ENCODE assay signal across 10 mouse cellular contexts in genomic region chr15:78986536-78987220, GRCm38 (mm10). TPM values are rescaled to one million over a fixed set of nuclear protein-coding genes. Genes with fewer than 3 reads are reported as not detected.
DNase-seq lines count a peak whose midpoint lies in the region; ATAC-seq and TF ChIP-seq lines count a peak whose summit lies in the region.
"Had no signal": no experiment of that assay in that cellular context is flagged by ENCODE, and none has a peak within 500 bp of the region (broad histone marks: within the 10 kb centered on the region; RNA-seq: fewer than 3 reads in every experiment).

No protein-coding gene starts in this region.

- DNase-seq in adrenal gland, adult (ENCODE audit: inconsistent age in 2 of 2, low spot score in 1 of 2) = peak; percentile 43 to 60
- no peak for DNase-seq in adrenal gland, postnatal 4 days (ENCODE audit: low spot score in 2 of 2)
- no peak for DNase-seq in hindbrain, embryonic 11.5 days (ENCODE audit: low spot score)
- DNase-seq in cerebellum, adult 2 months = peak; percentile 73 to 81
- peak; percentile 58 to 62 for DNase-seq in gastrocnemius, postnatal 36 days
- DNase-seq in thymus, postnatal 10 days (ENCODE audit: low spot score in 2 of 2) = no peak
- DNase-seq in spleen, postnatal 36 days (ENCODE audit: low spot score in 2 of 2) = no peak

- no peak overlapping the region for H3K4me3 ChIP-seq in hindbrain, embryonic 12.5 days
- no peak overlapping the region for H3K4me3 ChIP-seq in hindbrain, embryonic 11.5 days (ENCODE audit: low read depth, low read length)
- H3K4me3 ChIP-seq in cerebellum, adult 2 months (replicated peaks; ENCODE audit: insufficient read depth, low read depth, low read length) = no peak overlapping the region
- H3K4me3 ChIP-seq: embryonic facial prominence, embryonic 15.5 days had no signal

- H3K4me1 ChIP-seq in hindbrain, embryonic 12.5 days = peaks cover 39% of the 10 kb centered on the region
- peaks cover 2% of the 10 kb centered on the region; the same call in 1 of the 2 replicates for H3K4me1 ChIP-seq in hindbrain, embryonic 11.5 days (replicated peaks; ENCODE audit: control insufficient read depth, insufficient read depth, low read length)
- H3K4me1 ChIP-seq in cerebellum, adult 2 months (ENCODE audit: control insufficient read depth, insufficient read depth, low read length) = peaks cover 60% of the 10 kb centered on the region

- 66% methylated on average over 11 of the region's 11 CpGs for WGBS in hindbrain, embryonic 12.5 days
- 64% methylated on average over 11 of the region's 11 CpGs for WGBS in hindbrain, embryonic 11.5 days
- WGBS in cerebellum, adult 2 months = 23% methylated on average over 11 of the region's 11 CpGs

- no peak for TF ChIP-seq POLR2A in cerebellum, adult 2 months (IDR thresholded peaks at IDR 0.05; ENCODE audit: borderline replicate concordance, insufficient read depth, low read length)

- H3K4me2 ChIP-seq in hindbrain, embryonic 12.5 days (replicated peaks) = 0 out of 2 replicates have a peak overlapping the region, but pooled peaks have one; percentile 8
- no peak overlapping the region for H3K4me2 ChIP-seq in hindbrain, embryonic 11.5 days (replicated peaks; ENCODE audit: low read depth, low read length)
- H3K4me2 ChIP-seq: embryonic facial prominence, embryonic 15.5 days had no signal

- H3K27ac ChIP-seq in hindbrain, embryonic 12.5 days = no peak overlapping the region
- H3K27ac ChIP-seq in hindbrain, embryonic 11.5 days (ENCODE audit: low read depth, low read length) = no peak overlapping the region
- H3K27ac ChIP-seq in cerebellum, adult 2 months (ENCODE audit: insufficient read depth, low read length) = peak overlapping the region; percentile 77
- H3K27ac ChIP-seq: embryonic facial prominence, embryonic 15.5 days had no signal

- no peak for TF ChIP-seq CTCF in cerebellum, adult 2 months (IDR thresholded peaks at IDR 0.05; ENCODE audit: borderline replicate concordance, insufficient read depth, low read depth, low read length)

- ATAC-seq in hindbrain, embryonic 12.5 days (ENCODE audit: low FRiP score) = no peak
- no peak for ATAC-seq in hindbrain, embryonic 11.5 days (ENCODE audit: low FRiP score)

- H3K9ac ChIP-seq in hindbrain, embryonic 12.5 days = no peak overlapping the region
- H3K9ac ChIP-seq in hindbrain, embryonic 11.5 days (ENCODE audit: low read depth, low read length) = no peak overlapping the region
- H3K9ac ChIP-seq: embryonic facial prominence, embryonic 15.5 days had no signal

- intact Hi-C loops in gastrocnemius, postnatal 36 days (cut with DNase I) = loop anchor here (2.0 kb wide), 1 partner anchor 42 kb away; the partner anchor contains the start of gene H1f0

- no peaks in the 10 kb centered on the region for H3K9me3 ChIP-seq in hindbrain, embryonic 12.5 days (replicated peaks)
- no peaks in the 10 kb centered on the region for H3K9me3 ChIP-seq in hindbrain, embryonic 11.5 days (ENCODE audit: control insufficient read depth, low read length)
- H3K9me3 ChIP-seq: embryonic facial prominence, embryonic 15.5 days had no signal

- no peaks in the 10 kb centered on the region for H3K27me3 ChIP-seq in hindbrain, embryonic 12.5 days
- no peaks in the 10 kb centered on the region for H3K27me3 ChIP-seq in hindbrain, embryonic 11.5 days (ENCODE audit: control insufficient read depth, insufficient read depth, low read length)
- no peaks in the 10 kb centered on the region for H3K27me3 ChIP-seq in cerebellum, adult 2 months (ENCODE audit: control insufficient read depth, insufficient read depth, low read length)
- H3K27me3 ChIP-seq: embryonic facial prominence, embryonic 15.5 days had no signal

- peaks cover 34% of the 10 kb centered on the region for H3K36me3 ChIP-seq in hindbrain, embryonic 12.5 days
- H3K36me3 ChIP-seq in hindbrain, embryonic 11.5 days (ENCODE audit: control insufficient read depth, insufficient read depth, low read length) = peaks cover 8% of the 10 kb centered on the region; the same call in 1 of the 2 replicates

RNA-seq across cellular contexts. Expression of gene Triobp, which starts 39.2 kb away (rescaled TPM):
- 100 to 1,000 TPM in 1 of 2 experiments, 10 to 100 TPM in 1; 96.9 to 112 TPM for total RNA-seq in adrenal gland, postnatal 4 days (2021)
- polyA plus RNA-seq in hindbrain, embryonic 12.5 days (2016; fragmentation: Nextera tagmentation; extraction: Ambion mirVana) = 44.7 and 52.4 TPM in 2 replicates
- polyA plus RNA-seq in hindbrain, embryonic 11.5 days (2014; fragmentation: Nextera tagmentation; extraction: Ambion mirVana) = 38.1 and 45.4 TPM in 2 replicates
- polyA plus RNA-seq in cerebellum, adult 2 months (2012; rRNA removed) = 35.3 and 39.4 TPM in 2 replicates
- total RNA-seq in gastrocnemius, postnatal 36 days (2021) = 10 to 100 TPM; 35.6 to 42.3 TPM

RNA-seq across cellular contexts. Expression of gene H1f0, which starts 41.6 kb away (rescaled TPM):
- total RNA-seq in adrenal gland, postnatal 4 days (2021) = 100 to 1,000 TPM; 361 to 374 TPM
- polyA plus RNA-seq in hindbrain, embryonic 12.5 days (2016; fragmentation: Nextera tagmentation; extraction: Ambion mirVana) = 456 and 488 TPM in 2 replicates
- polyA plus RNA-seq in hindbrain, embryonic 11.5 days (2014; fragmentation: Nextera tagmentation; extraction: Ambion mirVana) = 154 and 306 TPM in 2 replicates
- 197 and 242 TPM in 2 replicates for polyA plus RNA-seq in cerebellum, adult 2 months (2012; rRNA removed)
- total RNA-seq in gastrocnemius, postnatal 36 days (2021) = 10 to 100 TPM; 71.1 to 87.4 TPM

RNA-seq across cellular contexts. Expression of gene Nol12, which starts 51.9 kb away (rescaled TPM):
- total RNA-seq in adrenal gland, postnatal 4 days (2021) = 10 to 100 TPM; 40.0 to 47.3 TPM
- polyA plus RNA-seq in hindbrain, embryonic 12.5 days (2016; fragmentation: Nextera tagmentation; extraction: Ambion mirVana) = 53.8 and 60.0 TPM in 2 replicates
- polyA plus RNA-seq in hindbrain, embryonic 11.5 days (2014; fragmentation: Nextera tagmentation; extraction: Ambion mirVana) = 61.1 and 64.4 TPM in 2 replicates
- polyA plus RNA-seq in cerebellum, adult 2 months (2012; rRNA removed) = 30.7 and 34.4 TPM in 2 replicates
- total RNA-seq in gastrocnemius, postnatal 36 days (2021) = 10 to 100 TPM; 22.1 to 22.6 TPM

RNA-seq across cellular contexts. Expression of gene Galr3, which starts 55.0 kb away (rescaled TPM):
- total RNA-seq in adrenal gland, postnatal 4 days (2021) = 1 to 10 TPM in 1 of 2 experiments, under 1 TPM in 1; 0.65 to 1.1 TPM
- not detected in 2 replicates for polyA plus RNA-seq in hindbrain, embryonic 12.5 days (2016; fragmentation: Nextera tagmentation; extraction: Ambion mirVana)
- polyA plus RNA-seq in hindbrain, embryonic 11.5 days (2014; fragmentation: Nextera tagmentation; extraction: Ambion mirVana) = not detected in 2 replicates
- 0.11 and 0.26 TPM in 2 replicates for polyA plus RNA-seq in cerebellum, adult 2 months (2012; rRNA removed)
- not detected for total RNA-seq in gastrocnemius, postnatal 36 days (2021)
- total RNA-seq: heart, postnatal 25 days had no signal

Comparison
In these comparisons a context has a peak if more than half of its experiments do, and no peak if none do; other contexts are left out.
1. DNase-seq: peak in adrenal gland, adult (2 of 2), cerebellum, adult 2 months (2 of 2) and gastrocnemius, postnatal 36 days (2 of 2); none in adrenal gland, postnatal 4 days (0 of 2), hindbrain, embryonic 11.5 days (single experiment), thymus, postnatal 10 days (0 of 2) and spleen, postnatal 36 days (0 of 2).